Mouse (Mus musculus): ENCODE data around the gene Apoh. TPM values are rescaled to one million over a fixed set of nuclear protein-coding genes. Genes with fewer than 3 reads are reported as not detected.

Gene Apoh
- total RNA-seq, 2 experiments from 2014 or later: 288 to 727 TPM

GRCm38 (mm10) chr11:108382664-108383063, 39.5 kb downstream of the Apoh start:
- no peak for DNase-seq

- DNase-seq: no peak
Observed at GRCm38 (mm10) chr11:108384920-108385665, 41.9 kb downstream of the Apoh start.

- DNase-seq: no peak
Observed at GRCm38 (mm10) chr11:108385666-108386024, 42.5 kb downstream of the Apoh start.

- no peak for DNase-seq
Observed at GRCm38 (mm10) chr11:108395061-108395460, 51.9 kb downstream of the Apoh start.

GRCm38 (mm10) chr11:108396076-108396829, 53.1 kb downstream of the Apoh start:
- no peak for DNase-seq

GRCm38 (mm10) chr11:108409876-108410644, 66.9 kb downstream of the Apoh start:
- DNase-seq: no peak

GRCm38 (mm10) chr11:108416360-108416759, 73.2 kb downstream of the Apoh start:
- no peak for DNase-seq

GRCm38 (mm10) chr11:108418540-108418939, 75.4 kb downstream of the Apoh start:
- DNase-seq: no peak

- no peak for DNase-seq
Observed at GRCm38 (mm10) chr11:108419242-108419641, 76.1 kb downstream of the Apoh start.

- DNase-seq: no peak
Observed at GRCm38 (mm10) chr11:108420751-108421150, 77.6 kb downstream of the Apoh start.

- no peak for DNase-seq
Observed at GRCm38 (mm10) chr11:108423221-108423620, 80.1 kb downstream of the Apoh start.

- DNase-seq: no peak
Observed at GRCm38 (mm10) chr11:108424111-108424510, 81.0 kb downstream of the Apoh start.

GRCm38 (mm10) chr11:108424889-108425591, 81.9 kb downstream of the Apoh start, which contains the start of gene Cep112:
Cep112 (plus strand) TSS chr11:108425192.
- DNase-seq: peak; percentile 97

- peak; percentile 54 for DNase-seq
Observed at GRCm38 (mm10) chr11:108425592-108425921, 82.4 kb downstream of the Apoh start.

GRCm38 (mm10) chr11:108426086-108426485, 82.9 kb downstream of the Apoh start:
- DNase-seq: no peak

- DNase-seq: peak; percentile 13
Observed at GRCm38 (mm10) chr11:108427191-108427590, 84.0 kb downstream of the Apoh start.

GRCm38 (mm10) chr11:108429076-108429475, 85.9 kb downstream of the Apoh start:
- DNase-seq: no peak

GRCm38 (mm10) chr11:108443893-108444563, 100.9 kb downstream of the Apoh start:
- DNase-seq: no peak

- peak; percentile 35 for DNase-seq
Observed at GRCm38 (mm10) chr11:108447148-108447547, 104.0 kb downstream of the Apoh start.

- peak; percentile 87 for DNase-seq
Observed at GRCm38 (mm10) chr11:108449811-108450210, 106.7 kb downstream of the Apoh start.

- no peak for DNase-seq
Observed at GRCm38 (mm10) chr11:108459599-108459998, 116.4 kb downstream of the Apoh start.
